Mouse (Mus musculus) ES-E14 (cell line): ENCODE measurements around the gene Grik5. TPM values are rescaled to one million over a fixed set of nuclear protein-coding genes. Genes with fewer than 3 reads are reported as not detected.

Source experiments
- DNase-seq: peaks from one replicate; pipeline ENCODE4 v3.0.0-alpha.2; 2013; ENCODE audit warnings: low read depth, low spot score
- H3K27ac ChIP-seq: 2 replicates; pipeline ENCODE4 v1.5.1; 2012; ENCODE audit warnings: low read depth, mild to moderate bottlenecking, low read length, moderate library complexity, mixed read lengths; ENCODE audit not compliant: poor library complexity, insufficient read depth, severe bottlenecking
- H3K36me3 ChIP-seq: 2 replicates; pipeline ENCODE4 v1.6.1; 2012; ENCODE audit warnings: mild to moderate bottlenecking, low read length, moderate library complexity, mixed read lengths; ENCODE audit not compliant: control insufficient read depth, poor library complexity, insufficient read depth, severe bottlenecking
- H3K4me1 ChIP-seq, 2 experiments: fragments of 150-350 bp in 1 of 2; sonication (generic) in 1 of 2; 2 replicates each; pipeline ENCODE4 v1.6.1; 2012; ENCODE audit warnings: low read length in 2 of 2, mild to moderate bottlenecking in 1 of 2, mixed read lengths in 1 of 2; ENCODE audit not compliant: control insufficient read depth in 2 of 2, insufficient read depth in 2 of 2, poor library complexity in 1 of 2
- H3K4me3 ChIP-seq, 2 experiments: fragments of 150-350 bp in 1 of 2; sonication (generic) in 1 of 2; 2 replicates each; pipeline ENCODE4 v1.5.1; 2012; ENCODE audit warnings: low read length in 2 of 2, low read depth in 1 of 2, mild to moderate bottlenecking in 1 of 2, mixed read lengths in 1 of 2; ENCODE audit not compliant: insufficient read depth in 1 of 2, poor library complexity in 1 of 2, severe bottlenecking in 1 of 2
- H3K9ac ChIP-seq: 2 replicates; pipeline ENCODE4 v1.6.1; 2012; ENCODE audit warnings: low read depth, mild to moderate bottlenecking, low read length, mixed read lengths; ENCODE audit not compliant: poor library complexity, insufficient read depth, severe bottlenecking
- H3K9me3 ChIP-seq: fragments of 150-350 bp; sonication (generic); 2 replicates; pipeline ENCODE4 v1.6.1; 2012; ENCODE audit warnings: low read depth, mild to moderate bottlenecking, low read length; ENCODE audit not compliant: control insufficient read depth, insufficient read depth
- CHD2 ChIP-seq: IDR thresholded peaks from 2 replicates; pipeline ENCODE4 v1.6.1; 2014; ENCODE audit warnings: mild to moderate bottlenecking, low read depth, low read length, inconsistent platforms
- HCFC1 ChIP-seq: IDR thresholded peaks from 2 replicates; pipeline ENCODE4 v1.6.1; 2012; ENCODE audit warnings: low read length, inconsistent platforms, borderline replicate concordance; ENCODE audit not compliant: insufficient read depth
- MAFK ChIP-seq: IDR thresholded peaks from 2 replicates; pipeline ENCODE4 v1.6.1; 2014; ENCODE audit warnings: mild to moderate bottlenecking, low read depth, low read length, inconsistent platforms; ENCODE audit not compliant: insufficient read depth
- ZC3H11A ChIP-seq: IDR thresholded peaks from 2 replicates; pipeline ENCODE4 v1.6.1; 2012; ENCODE audit warnings: low read depth, mild to moderate bottlenecking, inconsistent platforms, low read length, borderline replicate concordance
- ZNF384 ChIP-seq: IDR thresholded peaks from 2 replicates; pipeline ENCODE4 v1.6.1; 2012; ENCODE audit warnings: low read depth, low read length, inconsistent platforms
- in situ Hi-C, 2 experiments: fragments of 600-800 bp; cut with MboI; formaldehyde crosslinking; loops; one replicate each; pipeline ENCODE4 v1.15.1; 2025; ENCODE audit warnings: low sequenced_read_pairs in 2 of 2, inconsistent platforms in 1 of 2; ENCODE audit not compliant: unreplicated experiment in 2 of 2
- total RNA-seq: library from RNA; depleted of rRNA; stranded (reverse); fragments of 300-350 nt; gene quantifications from 2 replicates; pipeline ENCODE4 v1.2.3, GENCODE M21; 2012; rRNA removed

Grik5 gene
- total RNA-seq, 1 experiment, result 10.0 TPM

DNA sequence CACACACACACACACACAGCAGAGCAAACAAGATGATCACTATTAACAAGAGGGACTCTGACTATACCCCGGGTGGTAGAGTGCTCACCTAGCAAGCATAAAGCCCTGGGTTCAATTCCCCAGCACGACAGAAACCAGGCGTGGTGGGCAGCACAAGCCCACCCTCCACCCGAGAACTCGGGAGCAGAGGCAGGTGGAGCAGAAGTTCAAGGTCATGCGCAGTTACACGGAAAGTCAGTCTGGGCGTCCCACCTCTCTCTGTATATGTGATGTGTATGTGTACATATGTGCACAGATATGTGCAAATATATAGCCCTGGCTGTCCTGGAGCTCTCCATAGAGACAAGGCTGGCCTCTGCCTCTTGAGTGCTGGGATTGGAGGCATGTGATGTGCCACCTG is 104.2 kb downstream of the Grik5 start:
- TF ChIP-seq ZC3H11A, result no peak
- no peak for TF ChIP-seq MAFK
- TF ChIP-seq ZNF384, result no peak
- no peak for TF ChIP-seq HCFC1
- no peak for TF ChIP-seq CHD2
- no peak overlapping the region for H3K4me3 ChIP-seq
- no peak overlapping the region for H3K9ac ChIP-seq
- no peak for DNase-seq
- H3K27ac ChIP-seq, result no peak overlapping the region
- in situ Hi-C loops, result loop anchor here in 1 of 2 experiments (10.0 to 25.0 kb wide), 2 partner anchors 123 to 356 kb away; partner anchors contain the start of gene Phldb3
- H3K9me3 ChIP-seq, result no peaks in the 10 kb centered on the region
- H3K36me3 ChIP-seq, result peaks cover 5% of the 10 kb centered on the region; the same call in 1 of the 2 replicates
- peaks cover 0 to 2% of the 10 kb centered on the region in 2 experiments; a peak in 1 of 4 replicates for H3K4me1 ChIP-seq

DNA sequence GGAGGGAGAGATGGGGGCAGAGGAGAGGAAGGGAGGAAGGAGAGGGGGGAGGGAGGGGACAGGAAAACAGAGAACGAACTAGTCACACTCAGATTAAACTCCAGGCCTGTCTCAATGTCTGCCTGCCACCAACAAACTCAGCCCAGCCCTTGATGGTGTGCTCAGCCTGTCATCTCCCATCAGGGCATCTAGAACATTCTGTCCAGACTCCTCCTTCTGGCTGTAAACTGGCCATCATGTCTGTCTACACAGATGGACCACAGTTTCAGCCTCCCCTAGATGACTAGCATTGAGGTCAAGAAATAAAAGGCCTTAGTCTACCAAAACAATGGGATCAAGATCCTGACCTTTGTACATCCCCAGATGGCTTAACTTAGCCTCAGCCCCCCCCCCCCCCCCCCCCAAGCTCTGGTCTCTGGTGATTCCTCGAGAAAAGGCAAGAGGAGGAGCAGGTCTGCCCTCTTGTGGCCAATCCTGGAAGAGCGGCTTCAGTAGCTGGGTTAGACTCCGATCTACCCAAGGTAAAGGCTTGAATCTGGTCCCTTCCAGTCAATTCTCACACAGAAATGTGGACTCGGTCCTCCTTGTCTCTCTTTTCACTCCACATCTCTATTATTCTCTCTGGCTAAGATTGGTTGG is 107.1 kb downstream of the Grik5 start:
- DNase-seq, result peak; percentile 72
- TF ChIP-seq ZC3H11A (peak; percentile 54), HCFC1 (no peak), MAFK (no peak), CHD2 (no peak), ZNF384 (no peak)
- Histone ChIP-seq H3K27ac (no peak overlapping the region), H3K4me3 (no peak overlapping the region), H3K36me3 (peaks cover 4% of the 10 kb centered on the region; the same call in 1 of the 2 replicates), H3K9me3 (no peaks in the 10 kb centered on the region), H3K9ac (no peak overlapping the region; the same call in 1 of the 2 replicates), H3K4me1 (no peaks in the 10 kb centered on the region; a peak in 1 of 4 replicates)
- in situ Hi-C loops, result loop anchor here in 1 of 2 experiments (10.0 to 25.0 kb wide), 2 partner anchors 120 to 353 kb away; partner anchors contain the start of gene Phldb3

DNA sequence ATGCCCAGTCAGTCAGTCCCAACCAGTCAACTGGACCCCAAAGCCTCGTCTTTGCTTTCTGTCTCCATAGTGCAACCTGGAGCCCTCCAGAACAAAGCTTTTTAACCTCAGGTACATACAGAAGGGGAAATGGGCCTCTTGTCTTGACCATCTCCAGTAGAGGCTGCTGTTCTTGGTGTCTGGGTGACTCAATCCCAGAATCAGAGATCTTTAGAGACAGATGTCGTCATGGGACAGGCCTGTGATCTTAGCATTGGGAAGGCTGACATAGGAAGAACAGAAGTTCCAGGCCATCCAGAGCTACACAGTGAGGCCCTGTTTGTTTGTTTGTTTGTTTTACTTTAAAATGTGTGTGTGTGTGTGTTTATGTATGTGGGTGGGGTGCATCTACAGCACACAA is 107.9 kb downstream of the Grik5 start:
- no peak for TF ChIP-seq ZNF384
- no peak for TF ChIP-seq MAFK
- TF ChIP-seq CHD2, result no peak
- no peak for TF ChIP-seq HCFC1
- TF ChIP-seq ZC3H11A, result no peak
- in situ Hi-C loops, result loop anchor here in 1 of 2 experiments (10.0 to 25.0 kb wide), 2 partner anchors 119 to 352 kb away; partner anchors contain the start of gene Phldb3

More for the DNA sequence above, 107.9 kb downstream of the Grik5 start:
- Histone ChIP-seq H3K9me3 (no peaks in the 10 kb centered on the region), H3K4me3 (no peak overlapping the region), H3K4me1 (no peaks in the 10 kb centered on the region; a peak in 1 of 4 replicates), H3K36me3 (no peaks in the 10 kb centered on the region), H3K9ac (no peak overlapping the region), H3K27ac (no peak overlapping the region)
- no peak for DNase-seq

Other genes starting within 250 kb of the Grik5 start
- 4.6 and 6.7 TPM in 2 replicates for gene Gm9844, start 210.1 kb downstream of the Grik5 start, total RNA-seq
- 0.18 TPM in 1 of 2 replicates, not detected in the other for gene Lypd4, start 202.4 kb downstream of the Grik5 start, total RNA-seq
- 0.53 and 0.54 TPM in 2 replicates for gene Dmrtc2, start 202.3 kb downstream of the Grik5 start, total RNA-seq
- gene Rps19, start 188.0 kb downstream of the Grik5 start, total RNA-seq, result 2,686 and 2,786 TPM in 2 replicates
- gene Cd79a, start 175.0 kb downstream of the Grik5 start, total RNA-seq, result 1.3 and 1.5 TPM in 2 replicates
- 32.1 and 40.0 TPM in 2 replicates for gene Arhgef1, start 169.4 kb downstream of the Grik5 start, total RNA-seq
- gene Gm4881, start 127.9 kb downstream of the Grik5 start, total RNA-seq, result not detected in 2 replicates
- 212 and 328 TPM in 2 replicates for gene Rabac1, start 99.6 kb downstream of the Grik5 start, total RNA-seq
- 21.2 and 37.0 TPM in 2 replicates for gene Atp1a3, start 66.4 kb downstream of the Grik5 start, total RNA-seq
- gene Zfp574, start 221 bp upstream of the Grik5 start, total RNA-seq, result 15.1 and 18.9 TPM in 2 replicates
- 2.4 and 2.9 TPM in 2 replicates for gene Pou2f2, start 107.4 kb upstream of the Grik5 start, total RNA-seq
- gene Dedd2, start 148.3 kb upstream of the Grik5 start, total RNA-seq, result 22.8 and 31.3 TPM in 2 replicates
- gene Zfp526, start 149.1 kb upstream of the Grik5 start, total RNA-seq, result 5.0 and 5.2 TPM in 2 replicates
- gene Gsk3a, start 165.5 kb upstream of the Grik5 start, total RNA-seq, result 38.2 and 38.5 TPM in 2 replicates
- 82.2 and 87.1 TPM in 2 replicates for gene Erf, start 178.4 kb upstream of the Grik5 start, total RNA-seq
- gene Cic, start 195.4 kb upstream of the Grik5 start, total RNA-seq, result 68.4 and 72.4 TPM in 2 replicates
- gene Pafah1b3, start 225.6 kb upstream of the Grik5 start, total RNA-seq, result 76.5 and 83.2 TPM in 2 replicates
- 4.3 and 5.7 TPM in 2 replicates for gene Prr19, start 229.1 kb upstream of the Grik5 start, total RNA-seq
- gene Tmem145, start 233.8 kb upstream of the Grik5 start, total RNA-seq, result 1.2 and 1.7 TPM in 2 replicates
- 47.5 and 69.9 TPM in 2 replicates for gene Megf8, start 244.8 kb upstream of the Grik5 start, total RNA-seq